8 mouse cellular contexts compared by ENCODE assay signal in the genomic region with DNA sequence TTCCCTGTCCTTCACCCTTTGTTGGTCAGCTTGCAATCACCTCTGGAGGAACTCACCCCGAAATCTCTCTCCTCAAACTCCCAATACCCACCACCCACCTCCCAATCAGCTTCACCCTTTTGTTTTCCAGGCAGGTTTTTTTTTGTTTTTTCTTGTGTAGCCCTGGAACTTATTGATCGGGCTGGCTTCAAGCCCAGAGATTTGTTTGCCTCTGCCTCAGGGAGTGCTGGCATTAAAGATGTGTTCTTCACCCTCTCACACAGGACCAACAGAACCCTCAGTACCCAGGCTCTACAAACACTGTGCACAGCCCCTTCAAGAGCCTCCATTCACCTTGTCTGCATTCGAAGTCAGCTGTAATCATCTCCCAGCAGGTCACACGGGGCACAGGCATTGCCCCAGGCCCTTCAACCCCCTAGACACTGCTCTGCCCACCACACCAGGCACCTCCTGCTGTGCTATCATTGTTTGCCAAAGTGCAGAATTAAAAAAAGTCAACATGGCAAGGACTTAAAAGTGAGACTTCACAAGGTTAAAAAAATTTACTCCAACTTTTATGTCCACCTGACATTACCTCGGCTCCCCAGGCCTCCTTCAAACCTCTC. TPM values are rescaled to one million over a fixed set of nuclear protein-coding genes. Genes with fewer than 3 reads are reported as not detected.
DNase-seq lines count a peak whose midpoint lies in the region; ATAC-seq and TF ChIP-seq lines count a peak whose summit lies in the region.

No protein-coding gene starts in this region.

- intact Hi-C loops in heart, adult 2 months (cut with DNase I), result loop anchor here (2.0 kb wide), 1 partner anchor 73 kb away; no protein-coding TSS in a partner anchor

- no peak for TF ChIP-seq EP300 in heart, adult 2 months (IDR thresholded peaks at IDR 0.05; ENCODE audit: insufficient read depth, low read depth, low read length)
- TF ChIP-seq EP300 in liver, embryonic 14.5 days (IDR thresholded peaks at IDR 0.05; ENCODE audit: low read depth), result no peak

- peak overlapping the region; percentile 82 for H3K4me2 ChIP-seq in forebrain, embryonic 16.5 days (ENCODE audit: low read length)
- H3K4me2 ChIP-seq in liver, embryonic 14.5 days (ENCODE audit: low read depth), result peak overlapping the region; percentile 89

- no peak for ATAC-seq in forebrain, embryonic 16.5 days
- ATAC-seq in liver, embryonic 14.5 days (ENCODE audit: insufficient read depth), result no peak

- no peaks in the 10 kb centered on the region for H3K27me3 ChIP-seq in heart, adult 2 months (ENCODE audit: control insufficient read depth, insufficient read depth, low read length)
- H3K27me3 ChIP-seq in E14TG2a.4 (ENCODE audit: insufficient read depth, low read length), result no peaks in the 10 kb centered on the region
- no peaks in the 10 kb centered on the region for H3K27me3 ChIP-seq in forebrain, embryonic 16.5 days (replicated peaks; ENCODE audit: control insufficient read depth, insufficient read depth, low read length)
- H3K27me3 ChIP-seq in liver, embryonic 14.5 days (ENCODE audit: control insufficient read depth, insufficient read depth, low read length), result no peaks in the 10 kb centered on the region

- H3K9me3 ChIP-seq in E14TG2a.4 (ENCODE audit: low read length), result no peaks in the 10 kb centered on the region
- H3K9me3 ChIP-seq in forebrain, embryonic 16.5 days (ENCODE audit: control insufficient read depth, low read length), result no peaks in the 10 kb centered on the region
- no peaks in the 10 kb centered on the region for H3K9me3 ChIP-seq in liver, embryonic 14.5 days (ENCODE audit: control insufficient read depth, low read length)

- TF ChIP-seq CTCF in heart, adult 2 months (IDR thresholded peaks at IDR 0.05), result no peak
- no peak for TF ChIP-seq CTCF in E14TG2a.4 (conservative IDR thresholded peaks at IDR 0.05; ENCODE audit: low read length)
- TF ChIP-seq CTCF in liver, embryonic 14.5 days (IDR thresholded peaks at IDR 0.05; ENCODE audit: low read depth), result no peak

- TF ChIP-seq POLR2A in heart, adult 2 months (IDR thresholded peaks at IDR 0.05; ENCODE audit: insufficient read depth, low read depth, low read length), result no peak

- H3K27ac ChIP-seq in heart, adult 2 months, result no peak overlapping the region; the same call in 1 of the 2 replicates
- no peak overlapping the region for H3K27ac ChIP-seq in forebrain, embryonic 16.5 days (ENCODE audit: low read length)
- peak overlapping the region; percentile 40 for H3K27ac ChIP-seq in liver, embryonic 14.5 days

- no peak for DNase-seq in heart, adult 2 months
- no peak for DNase-seq in heart, adult 8-10 months (ENCODE audit: low spot score)
- no peak for DNase-seq in liver, embryonic 14.5 days (ENCODE audit: low read depth in 3 of 3, low spot score in 3 of 3)
- DNase-seq in T-cell, adult 2 months (ENCODE audit: low spot score), result no peak
- DNase-seq in spleen, postnatal 14 days (ENCODE audit: low spot score in 2 of 2), result no peak
- DNase-seq in kidney, postnatal 10 days, result no peak

- H3K79me2 ChIP-seq in heart, adult 2 months (replicated peaks; ENCODE audit: control insufficient read depth, insufficient read depth, low read length), result no peaks in the 10 kb centered on the region

- WGBS in heart, adult 2 months, result 36% methylated on average over 5 of the region's 5 CpGs
- WGBS in forebrain, embryonic 16.5 days, result 29% methylated on average over 5 of the region's 5 CpGs
- 16% methylated on average over 5 of the region's 5 CpGs for WGBS in liver, embryonic 14.5 days (ENCODE audit: insufficient replicate concordance)

- H3K9ac ChIP-seq in heart, adult 2 months (ENCODE audit: low read depth, low read length), result peak overlapping the region; percentile 19
- no peak overlapping the region; the same call in 1 of the 2 replicates for H3K9ac ChIP-seq in forebrain, embryonic 16.5 days (replicated peaks; ENCODE audit: low read depth, low read length)
- H3K9ac ChIP-seq in liver, embryonic 14.5 days (replicated peaks), result peak overlapping the region; percentile 86

- H3K4me3 ChIP-seq in heart, adult 2 months, result no peak overlapping the region
- peak overlapping the region; percentile 95 for H3K4me3 ChIP-seq in E14TG2a.4 (replicated peaks; ENCODE audit: low read length)
- H3K4me3 ChIP-seq in forebrain, embryonic 16.5 days (replicated peaks; ENCODE audit: low read length), result peak overlapping the region; percentile 85
- peak overlapping the region; percentile 70 to 82 for H3K4me3 ChIP-seq in liver, embryonic 14.5 days (ENCODE audit: insufficient read depth in 1 of 2, low read depth in 2 of 2, low read length in 2 of 2)

- H3K4me1 ChIP-seq in heart, adult 2 months (ENCODE audit: control insufficient read depth, insufficient read depth, low read length), result peaks cover 7% of the 10 kb centered on the region
- H3K4me1 ChIP-seq in E14TG2a.4 (replicated peaks; ENCODE audit: low read depth, low read length), result peaks cover 58% of the 10 kb centered on the region
- H3K4me1 ChIP-seq in forebrain, embryonic 16.5 days (replicated peaks; ENCODE audit: control insufficient read depth, insufficient read depth, low read length), result peaks cover 51% of the 10 kb centered on the region
- H3K4me1 ChIP-seq in liver, embryonic 14.5 days (replicated peaks; ENCODE audit: control insufficient read depth in 2 of 2, insufficient read depth in 2 of 2, low read length in 1 of 2), result peaks cover 18 to 20% of the 10 kb centered on the region in 2 experiments

- peaks cover 3% of the 10 kb centered on the region; the same call in 1 of the 2 replicates for H3K36me3 ChIP-seq in heart, adult 2 months (ENCODE audit: control insufficient read depth, insufficient read depth, low read length)
- peaks cover 74% of the 10 kb centered on the region for H3K36me3 ChIP-seq in E14TG2a.4 (ENCODE audit: insufficient read depth, low read length)
- H3K36me3 ChIP-seq in forebrain, embryonic 16.5 days (ENCODE audit: control insufficient read depth, insufficient read depth), result peaks cover 9% of the 10 kb centered on the region
- peaks cover 29% of the 10 kb centered on the region for H3K36me3 ChIP-seq in liver, embryonic 14.5 days (replicated peaks; ENCODE audit: control insufficient read depth, insufficient read depth, low read depth)

RNA-seq across cellular contexts. Expression of a gene that starts 1.5 kb away (rescaled TPM):
- 10 to 100 TPM; 38.1 to 39.1 TPM for total RNA-seq in heart, adult 2 months (2021)
- 47.8 and 56.4 TPM in 2 replicates for polyA plus RNA-seq in heart, adult 2 months (2012; rRNA removed)
- 10 to 100 TPM; 35.6 to 45.0 (median 41.6) TPM for total RNA-seq in heart, adult 8-10 months (2022)
- polyA plus RNA-seq in forebrain, embryonic 16.5 days (2015; fragmentation: Nextera tagmentation; extraction: Ambion mirVana), result 79.5 and 81.0 TPM in 2 replicates
- polyA plus RNA-seq in liver, embryonic 14.5 days (2012; rRNA removed), result 17.4 and 18.7 TPM in 2 replicates
- polyA plus RNA-seq in liver, embryonic 14.5 days (2014; fragmentation: Nextera tagmentation; extraction: Ambion mirVana), result 15.2 and 18.4 TPM in 2 replicates

RNA-seq across cellular contexts. Expression of a gene that starts 1.7 kb away (rescaled TPM):
- total RNA-seq in heart, adult 2 months (2021), result 100 to 1,000 TPM; 364 to 420 TPM
- polyA plus RNA-seq in heart, adult 2 months (2012; rRNA removed), result 180 and 194 TPM in 2 replicates
- 100 to 1,000 TPM; 373 to 430 (median 408) TPM for total RNA-seq in heart, adult 8-10 months (2022)
- 811 and 837 TPM in 2 replicates for polyA plus RNA-seq in forebrain, embryonic 16.5 days (2015; fragmentation: Nextera tagmentation; extraction: Ambion mirVana)
- 829 and 1,098 TPM in 2 replicates for polyA plus RNA-seq in liver, embryonic 14.5 days (2012; rRNA removed)
- 1,411 and 1,430 TPM in 2 replicates for polyA plus RNA-seq in liver, embryonic 14.5 days (2014; fragmentation: Nextera tagmentation; extraction: Ambion mirVana)

RNA-seq across cellular contexts. Expression of a gene that starts 2.8 kb away (rescaled TPM):
- total RNA-seq in heart, adult 2 months (2021), result 1 to 10 TPM; 1.8 to 1.9 TPM
- 2.4 and 3.4 TPM in 2 replicates for polyA plus RNA-seq in heart, adult 2 months (2012; rRNA removed)
- total RNA-seq in heart, adult 8-10 months (2022), result 1 to 10 TPM in 3 of 4 experiments, under 1 TPM in 1; 0.89 to 2.6 (median 1.6) TPM
- polyA plus RNA-seq in forebrain, embryonic 16.5 days (2015; fragmentation: Nextera tagmentation; extraction: Ambion mirVana), result 10.0 and 13.2 TPM in 2 replicates
- 1.1 and 1.3 TPM in 2 replicates for polyA plus RNA-seq in liver, embryonic 14.5 days (2012; rRNA removed)
- 1.1 and 1.8 TPM in 2 replicates for polyA plus RNA-seq in liver, embryonic 14.5 days (2014; fragmentation: Nextera tagmentation; extraction: Ambion mirVana)

RNA-seq across cellular contexts. Expression of a gene that starts 13.6 kb away (rescaled TPM):
- 10 to 100 TPM in 1 of 2 experiments, 1 to 10 TPM in 1; 8.8 to 10.0 TPM for total RNA-seq in heart, adult 2 months (2021)
- polyA plus RNA-seq in heart, adult 2 months (2012; rRNA removed), result 8.7 and 9.1 TPM in 2 replicates
- total RNA-seq in heart, adult 8-10 months (2022), result 10 to 100 TPM; 10.1 to 12.8 (median 11.6) TPM
- polyA plus RNA-seq in forebrain, embryonic 16.5 days (2015; fragmentation: Nextera tagmentation; extraction: Ambion mirVana), result 26.1 and 29.4 TPM in 2 replicates
- 17.3 and 18.9 TPM in 2 replicates for polyA plus RNA-seq in liver, embryonic 14.5 days (2012; rRNA removed)
- 8.0 and 11.6 TPM in 2 replicates for polyA plus RNA-seq in liver, embryonic 14.5 days (2014; fragmentation: Nextera tagmentation; extraction: Ambion mirVana)

RNA-seq across cellular contexts. Expression of a gene that starts 13.9 kb away (rescaled TPM):
- total RNA-seq in heart, adult 2 months (2021), result 10 to 100 TPM; 77.7 to 81.0 TPM
- polyA plus RNA-seq in heart, adult 2 months (2012; rRNA removed), result 28.0 and 29.6 TPM in 2 replicates
- 10 to 100 TPM; 62.7 to 82.9 (median 71.1) TPM for total RNA-seq in heart, adult 8-10 months (2022)
- polyA plus RNA-seq in forebrain, embryonic 16.5 days (2015; fragmentation: Nextera tagmentation; extraction: Ambion mirVana), result 182 and 196 TPM in 2 replicates
- 36.8 and 62.4 TPM in 2 replicates for polyA plus RNA-seq in liver, embryonic 14.5 days (2012; rRNA removed)
- 103 TPM in 2 replicates for polyA plus RNA-seq in liver, embryonic 14.5 days (2014; fragmentation: Nextera tagmentation; extraction: Ambion mirVana)
